Mouse (Mus musculus): ENCODE results near the gene B230118H07Rik. TPM values are rescaled to one million over a fixed set of nuclear protein-coding genes. Genes with fewer than 3 reads are reported as not detected.

B230118H07Rik gene
- polyA plus RNA-seq, 1 experiment, result 32.8 TPM

DNA sequence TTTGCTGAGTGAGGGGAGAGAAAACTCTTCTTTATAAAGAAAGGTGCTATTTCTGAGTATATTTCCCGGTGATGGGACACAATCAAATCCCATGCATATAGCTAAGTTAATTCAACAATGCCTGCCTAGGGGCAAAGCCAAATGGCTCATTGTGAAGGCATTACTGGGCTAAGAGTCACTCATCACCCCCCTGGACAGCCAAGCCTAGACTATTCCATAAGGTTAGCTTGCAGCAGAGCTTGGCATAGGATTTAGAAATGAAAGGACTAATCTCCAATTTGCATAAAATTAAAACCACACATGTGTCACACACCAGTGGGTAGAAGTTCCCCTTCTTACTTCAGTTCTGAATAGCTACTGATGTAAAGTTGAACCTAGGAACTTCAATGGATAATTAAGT is 128.8 kb downstream of the B230118H07Rik start:
- no peak overlapping the region for H3K4me3 ChIP-seq (replicated peaks; ENCODE audit: control insufficient read depth, low read depth, low read length)
- H3K4me1 ChIP-seq (ENCODE audit: control insufficient read depth, insufficient read depth, low read length), result no peaks in the 10 kb centered on the region
- 79% methylated on average over 1 of the region's 1 CpGs for WGBS
- TF ChIP-seq POLR2A (IDR thresholded peaks at IDR 0.05; ENCODE audit: borderline replicate concordance, control insufficient read depth, low read depth, low read length) (no peak), CTCF (IDR thresholded peaks at IDR 0.05; ENCODE audit: control insufficient read depth, insufficient read depth, low read length) (no peak)
- H3K27ac ChIP-seq (ENCODE audit: control insufficient read depth, insufficient read depth, low read depth, low read length, poor library complexity), result no peak overlapping the region

DNA sequence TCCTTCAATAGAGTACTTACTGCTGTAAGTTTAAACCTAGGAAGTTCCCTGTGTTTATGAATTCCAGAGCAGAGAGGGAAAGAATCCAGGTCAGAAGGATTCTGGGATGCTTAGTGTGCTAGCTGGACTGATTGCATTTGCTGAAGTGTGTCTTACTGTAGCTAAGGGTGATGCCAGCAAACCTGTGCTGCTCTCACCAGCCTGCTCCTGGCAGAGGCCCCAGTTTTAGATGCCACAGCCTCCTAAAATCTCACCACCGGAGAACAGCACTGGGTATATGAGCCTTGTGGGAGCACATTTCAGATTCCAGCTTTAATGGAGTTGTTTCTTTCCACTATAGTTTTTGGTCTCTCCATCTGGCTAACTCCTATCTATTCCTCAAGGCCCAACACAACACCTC is 129.4 kb downstream of the B230118H07Rik start:
- TF ChIP-seq CTCF (IDR thresholded peaks at IDR 0.05; ENCODE audit: control insufficient read depth, insufficient read depth, low read length) (no peak), POLR2A (IDR thresholded peaks at IDR 0.05; ENCODE audit: borderline replicate concordance, control insufficient read depth, low read depth, low read length) (no peak)
- Histone ChIP-seq H3K4me1 (ENCODE audit: control insufficient read depth, insufficient read depth, low read length) (no peaks in the 10 kb centered on the region), H3K4me3 (replicated peaks; ENCODE audit: control insufficient read depth, low read depth, low read length) (no peak overlapping the region), H3K27ac (ENCODE audit: control insufficient read depth, insufficient read depth, low read depth, low read length, poor library complexity) (no peak overlapping the region)
- 63% methylated on average over 1 of the region's 1 CpGs for WGBS

Other genes with a start within 250 kb of the B230118H07Rik start
- gene Rag2, start 24.8 kb downstream of the B230118H07Rik start, polyA plus RNA-seq (2011; ENCODE audit: insufficient read depth, insufficient read length, low replicate concordance, missing spikeins), result 1.7 and 2.1 TPM in 2 replicates
- 3.0 and 11.2 TPM in 2 replicates for gene Rag1, start within 50 bp of the B230118H07Rik start, polyA plus RNA-seq (2011; ENCODE audit: insufficient read depth, insufficient read length, low replicate concordance, missing spikeins)
- 2.6 and 6.7 TPM in 2 replicates for gene Traf6, start 28.9 kb upstream of the B230118H07Rik start, polyA plus RNA-seq (2011; ENCODE audit: insufficient read depth, insufficient read length, low replicate concordance, missing spikeins)
- gene Prr5l, start 233.5 kb upstream of the B230118H07Rik start, polyA plus RNA-seq (2011; ENCODE audit: insufficient read depth, insufficient read length, low replicate concordance, missing spikeins), result 1.0 and 8.4 TPM in 2 replicates
- gene Commd9, start 236.7 kb upstream of the B230118H07Rik start, polyA plus RNA-seq (2011; ENCODE audit: insufficient read depth, insufficient read length, low replicate concordance, missing spikeins), result 11.1 and 11.5 TPM in 2 replicates